Mouse (Mus musculus) gonadal fat pad, adult 2 months (tissue): Measurements from ENCODE around the gene Sec24c. TPM values are rescaled to one million over a fixed set of nuclear protein-coding genes. Genes with fewer than 3 reads are reported as not detected.
A peak's percentile ranks its signal among the peaks of the same experiment; 100 is the strongest.
"Not testable (repeated sequence)": the region's sequence is repeated elsewhere in the genome, so short reads cannot be mapped to it uniquely, and the experiment has no call there.

ENCODE experiments used
- DNase-seq: peaks from one replicate; pipeline ENCODE4 v3.0.0-alpha.2; 2012; ENCODE audit warnings: low read depth
- polyA plus RNA-seq: library from polyadenylated mRNA; depleted of rRNA; stranded (reverse); fragments of >200 nt; gene quantifications from 2 replicates; pipeline ENCODE4 v1.2.3, GENCODE M21; 2012; rRNA removed

Gene Sec24c
- 160 and 173 TPM in 2 replicates for polyA plus RNA-seq

- peak; percentile 88 for DNase-seq
These were observed at the start of gene Sec24c for GRCm38 (mm10) chr14:20674064-20674833. Sec24c (plus strand) TSS chr14:20674308.

- DNase-seq: no peak
These were observed 47.7 kb upstream of the Sec24c start for GRCm38 (mm10) chr14:20626447-20626846.

- DNase-seq: no peak
These were observed 47.1 kb upstream of the Sec24c start for GRCm38 (mm10) chr14:20626971-20627370.

GRCm38 (mm10) chr14:20631253-20631652 lies 42.9 kb upstream of the Sec24c start:
- DNase-seq: no peak

GRCm38 (mm10) chr14:20635546-20635945 lies 38.6 kb upstream of the Sec24c start:
- DNase-seq: no peak

- DNase-seq: not testable (repeated sequence)
These were observed 37.1 kb upstream of the Sec24c start for GRCm38 (mm10) chr14:20636968-20637367.

- no peak for DNase-seq
These were observed 36.1 kb upstream of the Sec24c start for GRCm38 (mm10) chr14:20637818-20638574.

GRCm38 (mm10) chr14:20638702-20639101 lies 35.4 kb upstream of the Sec24c start:
- no peak for DNase-seq

GRCm38 (mm10) chr14:20639918-20640619 lies 34.0 kb upstream of the Sec24c start:
- DNase-seq: no peak

- DNase-seq: no peak
These were observed 33.3 kb upstream of the Sec24c start, which contains the start of gene Usp54 for GRCm38 (mm10) chr14:20640644-20641437. Usp54 (minus strand) TSS chr14:20641063.

- DNase-seq: no peak
These were observed 32.7 kb upstream of the Sec24c start for GRCm38 (mm10) chr14:20641438-20641875.

GRCm38 (mm10) chr14:20645547-20645946 lies 28.6 kb upstream of the Sec24c start:
- no peak for DNase-seq

- no peak for DNase-seq
These were observed 27.7 kb upstream of the Sec24c start for GRCm38 (mm10) chr14:20646381-20646780.

- no peak for DNase-seq
These were observed 23.1 kb upstream of the Sec24c start for GRCm38 (mm10) chr14:20651000-20651399.

- no peak for DNase-seq
These were observed 22.3 kb upstream of the Sec24c start for GRCm38 (mm10) chr14:20651722-20652256.

GRCm38 (mm10) chr14:20654690-20655421 lies 19.3 kb upstream of the Sec24c start:
- DNase-seq: no peak

GRCm38 (mm10) chr14:20655731-20656130 lies 18.4 kb upstream of the Sec24c start:
- no peak for DNase-seq

- DNase-seq: no peak
These were observed 17.7 kb upstream of the Sec24c start, which contains the start of gene Myoz1 for GRCm38 (mm10) chr14:20656361-20656760. Myoz1 (minus strand) TSS chr14:20656540.

- DNase-seq: no peak
These were observed 15.8 kb upstream of the Sec24c start for GRCm38 (mm10) chr14:20658326-20658725.

GRCm38 (mm10) chr14:20658902-20659301 lies 15.2 kb upstream of the Sec24c start:
- no peak for DNase-seq
